Mouse (Mus musculus): ENCODE measurements around the gene Slc29a3. TPM values are rescaled to one million over a fixed set of nuclear protein-coding genes. Genes with fewer than 3 reads are reported as not detected.

Gene Slc29a3
- polyA plus RNA-seq, 1 experiment from 2014 or later = 9.0 TPM

DNA sequence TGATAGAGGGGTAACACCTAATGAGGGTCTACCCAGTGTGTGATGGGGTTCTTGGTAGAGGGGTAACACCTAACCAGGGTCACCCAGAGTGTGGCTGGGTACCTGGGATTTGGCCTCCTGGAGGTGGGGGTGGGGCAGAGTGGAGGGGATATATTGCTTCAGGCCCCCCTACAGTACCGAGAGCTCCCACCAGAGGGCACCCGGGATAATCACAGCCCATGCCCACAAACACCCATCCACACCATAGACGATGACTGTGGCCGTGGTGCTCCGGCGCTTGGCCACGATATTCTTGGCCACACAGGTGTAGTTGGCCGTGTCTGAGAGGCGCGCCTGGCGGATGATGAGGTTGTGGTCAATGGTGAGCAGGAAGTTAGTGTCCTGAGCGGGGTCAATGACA is 25.9 kb upstream of the Slc29a3 start:
- Histone ChIP-seq H3K27ac (replicated peaks; ENCODE audit: low read depth, low read length) (no peak overlapping the region), H3K9ac (ENCODE audit: low read depth, low read length) (no peak overlapping the region), H3K4me3 (ENCODE audit: low read depth, low read length) (no peak overlapping the region), H3K36me3 (ENCODE audit: control insufficient read depth, insufficient read depth, low read length) (0 out of 2 replicates have a peak, but pooled peaks cover 4% of the 10 kb centered on the region), H3K4me1 (ENCODE audit: control insufficient read depth, insufficient read depth, low read length) (no peaks in the 10 kb centered on the region), H3K9me3 (ENCODE audit: control insufficient read depth, low read length) (no peaks in the 10 kb centered on the region), H3K27me3 (replicated peaks; ENCODE audit: control insufficient read depth, insufficient read depth, low read length) (no peaks in the 10 kb centered on the region), H3K4me2 (ENCODE audit: low read depth, low read length) (no peak overlapping the region)
- DNase-seq (ENCODE audit: low spot score) = no peak
- WGBS = 60% methylated on average over 12 of the region's 12 CpGs
- ATAC-seq (ENCODE audit: low read depth) = no peak

DNA sequence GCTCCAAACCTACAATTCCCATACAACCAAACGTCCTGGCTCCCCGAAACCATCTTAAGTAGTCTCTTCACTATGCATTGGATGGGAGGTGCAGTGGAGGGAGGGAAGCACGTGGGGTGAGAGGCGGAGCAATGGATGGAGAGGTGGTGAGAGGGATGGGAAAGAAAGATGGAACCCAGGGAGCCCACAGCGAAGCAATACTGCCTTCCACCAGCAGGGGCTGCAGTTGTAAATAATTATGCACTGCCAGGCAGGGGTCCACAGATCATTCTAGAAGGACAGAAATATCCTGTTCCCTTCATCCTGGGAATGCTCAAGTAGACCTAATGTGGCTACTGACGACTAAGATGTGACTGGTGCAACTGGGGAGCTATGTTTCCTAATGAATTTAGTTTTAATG is 22.9 kb upstream of the Slc29a3 start:
- no peak overlapping the region for H3K4me2 ChIP-seq (ENCODE audit: low read depth, low read length)
- DNase-seq (ENCODE audit: low spot score) (no peak), ATAC-seq (ENCODE audit: low read depth) (no peak)
- 0 out of 2 replicates have a peak, but pooled peaks cover 4% of the 10 kb centered on the region for H3K36me3 ChIP-seq (ENCODE audit: control insufficient read depth, insufficient read depth, low read length)
- no peaks in the 10 kb centered on the region for H3K4me1 ChIP-seq (ENCODE audit: control insufficient read depth, insufficient read depth, low read length)
- H3K9me3 ChIP-seq (ENCODE audit: control insufficient read depth, low read length) = no peaks in the 10 kb centered on the region
- H3K27me3 ChIP-seq (replicated peaks; ENCODE audit: control insufficient read depth, insufficient read depth, low read length) = no peaks in the 10 kb centered on the region
- H3K4me3 ChIP-seq (ENCODE audit: low read depth, low read length) = no peak overlapping the region
- no peak overlapping the region for H3K27ac ChIP-seq (replicated peaks; ENCODE audit: low read depth, low read length)
- 76% methylated on average over 6 of the region's 6 CpGs for WGBS
- no peak overlapping the region for H3K9ac ChIP-seq (ENCODE audit: low read depth, low read length)

DNA sequence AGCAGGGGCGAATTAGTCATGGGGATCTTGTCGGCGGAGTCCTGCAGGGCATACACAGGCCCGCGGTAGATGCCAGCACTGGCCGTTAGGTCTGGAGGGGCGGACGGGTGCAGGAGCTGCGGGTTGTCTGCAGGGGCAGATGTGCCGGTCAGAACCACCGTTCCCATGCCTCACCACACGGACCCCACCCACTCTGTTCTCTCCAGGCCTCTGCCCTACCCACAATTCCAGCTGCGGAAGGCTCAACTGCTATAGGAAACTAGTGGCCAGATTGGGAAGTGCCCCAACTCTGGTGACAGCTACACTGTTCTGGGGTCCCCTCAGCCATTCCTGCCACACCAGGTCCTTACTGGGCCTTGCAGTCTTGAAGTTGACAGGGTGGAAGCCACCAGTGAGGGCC is 22.0 kb upstream of the Slc29a3 start:
- Histone ChIP-seq H3K36me3 (ENCODE audit: control insufficient read depth, insufficient read depth, low read length) (0 out of 2 replicates have a peak, but pooled peaks cover 4% of the 10 kb centered on the region), H3K9me3 (ENCODE audit: control insufficient read depth, low read length) (no peaks in the 10 kb centered on the region), H3K4me3 (ENCODE audit: low read depth, low read length) (no peak overlapping the region), H3K27me3 (replicated peaks; ENCODE audit: control insufficient read depth, insufficient read depth, low read length) (no peaks in the 10 kb centered on the region), H3K4me2 (ENCODE audit: low read depth, low read length) (no peak overlapping the region), H3K4me1 (ENCODE audit: control insufficient read depth, insufficient read depth, low read length) (no peaks in the 10 kb centered on the region), H3K9ac (ENCODE audit: low read depth, low read length) (no peak overlapping the region), H3K27ac (replicated peaks; ENCODE audit: low read depth, low read length) (no peak overlapping the region)
- no peak for ATAC-seq (ENCODE audit: low read depth)
- WGBS = 94% methylated on average over 12 of the region's 13 CpGs
- no peak for DNase-seq (ENCODE audit: low spot score)

DNA sequence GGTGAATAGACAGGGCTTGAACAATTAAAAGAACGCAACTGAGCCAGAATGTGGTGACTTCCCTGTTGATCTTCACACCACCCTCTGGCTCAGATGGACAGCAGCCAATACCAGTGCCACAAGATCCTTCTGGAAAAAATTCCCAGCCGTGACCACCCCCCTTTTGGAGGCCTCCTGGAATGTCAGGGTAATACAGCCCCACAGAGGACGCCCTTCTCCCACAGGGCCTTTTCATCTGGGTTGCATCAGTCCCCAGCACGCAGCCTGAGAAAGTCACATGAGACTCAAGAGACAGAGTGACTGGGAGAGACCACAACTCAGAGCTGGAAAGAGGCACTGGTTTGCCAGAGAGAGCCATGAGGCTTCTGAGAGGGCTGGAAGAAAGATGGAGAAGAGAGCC is 18.3 kb upstream of the Slc29a3 start:
- Histone ChIP-seq H3K4me2 (ENCODE audit: low read depth, low read length) (no peak overlapping the region), H3K4me1 (ENCODE audit: control insufficient read depth, insufficient read depth, low read length) (no peaks in the 10 kb centered on the region), H3K27ac (replicated peaks; ENCODE audit: low read depth, low read length) (no peak overlapping the region), H3K4me3 (ENCODE audit: low read depth, low read length) (no peak overlapping the region), H3K9me3 (ENCODE audit: control insufficient read depth, low read length) (no peaks in the 10 kb centered on the region), H3K27me3 (replicated peaks; ENCODE audit: control insufficient read depth, insufficient read depth, low read length) (no peaks in the 10 kb centered on the region), H3K36me3 (ENCODE audit: control insufficient read depth, insufficient read depth, low read length) (0 out of 2 replicates have a peak, but pooled peaks cover 4% of the 10 kb centered on the region), H3K9ac (ENCODE audit: low read depth, low read length) (no peak overlapping the region)
- WGBS = 36% methylated on average over 4 of the region's 4 CpGs
- no peak for DNase-seq (ENCODE audit: low spot score)
- ATAC-seq (ENCODE audit: low read depth) = no peak

DNA sequence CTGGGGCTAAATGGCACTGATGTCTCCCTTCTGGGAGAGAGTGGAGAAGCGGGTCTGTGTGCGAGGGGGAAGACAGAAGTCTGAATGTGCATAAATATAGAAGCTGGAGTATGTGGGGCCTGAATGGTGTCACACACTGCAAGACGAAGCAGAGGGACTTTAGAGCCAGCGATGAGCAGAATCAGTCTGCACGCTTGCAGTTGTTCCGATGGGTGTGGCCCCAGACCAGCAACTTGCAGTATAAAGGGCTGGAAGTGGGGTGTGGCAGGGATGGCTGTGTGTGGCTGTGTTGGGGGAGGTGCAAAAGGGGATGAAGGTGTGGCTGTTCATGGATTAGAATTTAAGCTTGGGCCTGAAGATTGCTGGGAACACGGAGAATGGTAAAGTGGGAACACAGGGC is 16.0 kb upstream of the Slc29a3 start:
- WGBS = 83% methylated on average over 7 of the region's 7 CpGs
- H3K36me3 ChIP-seq (ENCODE audit: control insufficient read depth, insufficient read depth, low read length) = no peaks in the 10 kb centered on the region
- no peak overlapping the region for H3K9ac ChIP-seq (ENCODE audit: low read depth, low read length)

DNA sequence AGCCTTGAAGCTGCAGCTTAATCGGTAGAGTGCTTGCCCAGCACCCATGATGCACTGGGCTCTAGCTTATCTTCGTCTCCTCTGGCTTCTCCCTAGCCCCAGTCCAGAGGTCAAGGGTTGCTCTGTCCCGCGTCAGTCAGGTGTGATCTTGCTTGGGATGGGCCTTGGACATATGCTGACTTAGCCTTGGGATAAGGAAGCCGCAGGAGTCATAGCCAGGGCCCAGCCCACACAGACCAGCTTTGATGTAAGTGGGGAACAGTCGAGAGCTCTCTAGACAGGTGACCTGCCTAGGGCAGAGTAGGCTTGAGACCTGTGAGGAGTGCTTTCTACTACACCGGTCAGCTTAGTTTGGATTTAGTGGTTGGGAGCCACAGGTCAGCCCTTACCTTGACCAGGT is 14.8 kb upstream of the Slc29a3 start:
- H3K4me3 ChIP-seq (ENCODE audit: low read depth, low read length) = no peak overlapping the region
- 86% methylated on average over 7 of the region's 7 CpGs for WGBS
- H3K27me3 ChIP-seq (replicated peaks; ENCODE audit: control insufficient read depth, insufficient read depth, low read length) = no peaks in the 10 kb centered on the region
- ATAC-seq (ENCODE audit: low read depth) = 0 out of 2 replicates have a peak, but pooled peaks have one; percentile 5
- H3K36me3 ChIP-seq (ENCODE audit: control insufficient read depth, insufficient read depth, low read length) = no peaks in the 10 kb centered on the region
- H3K4me1 ChIP-seq (ENCODE audit: control insufficient read depth, insufficient read depth, low read length) = no peaks in the 10 kb centered on the region
- no peaks in the 10 kb centered on the region for H3K9me3 ChIP-seq (ENCODE audit: control insufficient read depth, low read length)
- DNase-seq (ENCODE audit: low spot score) = no peak
- no peak overlapping the region for H3K9ac ChIP-seq (ENCODE audit: low read depth, low read length)
- no peak overlapping the region for H3K4me2 ChIP-seq (ENCODE audit: low read depth, low read length)
- no peak overlapping the region for H3K27ac ChIP-seq (replicated peaks; ENCODE audit: low read depth, low read length)

More for the DNA sequence above, 16.0 kb upstream of the Slc29a3 start:
- Histone ChIP-seq H3K9me3 (ENCODE audit: control insufficient read depth, low read length) (no peaks in the 10 kb centered on the region), H3K27ac (replicated peaks; ENCODE audit: low read depth, low read length) (no peak overlapping the region), H3K4me2 (ENCODE audit: low read depth, low read length) (no peak overlapping the region), H3K4me3 (ENCODE audit: low read depth, low read length) (no peak overlapping the region), H3K27me3 (replicated peaks; ENCODE audit: control insufficient read depth, insufficient read depth, low read length) (no peaks in the 10 kb centered on the region), H3K4me1 (ENCODE audit: control insufficient read depth, insufficient read depth, low read length) (no peaks in the 10 kb centered on the region)
- ATAC-seq (ENCODE audit: low read depth) (no peak), DNase-seq (ENCODE audit: low spot score) (no peak)

DNA sequence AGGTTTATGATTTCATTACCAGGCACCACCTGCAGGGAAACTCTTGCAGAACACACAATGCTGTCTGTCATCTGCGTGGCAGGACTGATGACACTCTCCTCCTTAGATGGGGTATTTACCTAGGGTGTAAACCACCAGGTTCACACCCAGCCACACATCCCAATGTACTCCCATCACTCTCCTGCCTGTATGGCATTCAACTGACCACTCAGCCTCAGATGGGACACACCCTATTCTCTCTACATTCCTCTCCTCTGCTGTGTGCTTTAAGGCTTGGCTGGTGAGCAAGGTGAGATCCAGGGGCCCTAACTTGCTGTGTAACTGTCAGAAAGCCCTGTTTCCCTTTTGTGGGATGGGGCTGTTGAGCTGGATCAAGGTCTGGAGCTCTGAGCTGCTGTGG is 9.5 kb upstream of the Slc29a3 start:
- DNase-seq (ENCODE audit: low spot score) (no peak), ATAC-seq (ENCODE audit: low read depth) (no peak)
- no peaks in the 10 kb centered on the region for H3K4me1 ChIP-seq (ENCODE audit: control insufficient read depth, insufficient read depth, low read length)
- no peaks in the 10 kb centered on the region for H3K36me3 ChIP-seq (ENCODE audit: control insufficient read depth, insufficient read depth, low read length)
- H3K27ac ChIP-seq (replicated peaks; ENCODE audit: low read depth, low read length) = no peak overlapping the region
- no peaks in the 10 kb centered on the region for H3K27me3 ChIP-seq (replicated peaks; ENCODE audit: control insufficient read depth, insufficient read depth, low read length)
- H3K9me3 ChIP-seq (ENCODE audit: control insufficient read depth, low read length) = no peaks in the 10 kb centered on the region
- no peak overlapping the region for H3K4me2 ChIP-seq (ENCODE audit: low read depth, low read length)
- no peak overlapping the region for H3K4me3 ChIP-seq (ENCODE audit: low read depth, low read length)
- 93% methylated on average over 1 of the region's 1 CpGs for WGBS
- H3K9ac ChIP-seq (ENCODE audit: low read depth, low read length) = no peak overlapping the region

DNA sequence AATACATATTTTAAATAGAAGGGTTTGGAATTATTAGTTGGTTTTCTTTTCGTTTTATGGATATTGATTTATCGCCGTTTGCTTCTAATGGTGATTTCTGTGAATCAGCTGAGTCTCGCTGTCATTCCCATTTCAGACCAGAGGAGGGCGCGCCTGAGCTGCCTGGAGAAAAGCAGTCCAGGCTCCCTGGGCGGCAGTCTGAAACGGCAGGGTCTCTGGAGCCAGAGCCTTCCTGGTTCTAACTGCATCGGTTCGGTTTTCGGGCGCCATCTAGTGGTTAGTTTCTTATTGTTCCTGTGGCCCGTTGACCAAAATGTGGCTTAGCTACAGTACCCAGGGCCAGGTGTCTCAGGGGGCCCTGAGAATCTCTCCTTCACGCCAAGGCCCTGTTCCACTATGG is 7.8 kb upstream of the Slc29a3 start:
- ATAC-seq (ENCODE audit: low read depth) (peak; percentile 88), DNase-seq (ENCODE audit: low spot score) (peak; percentile 97)
- Histone ChIP-seq H3K27me3 (replicated peaks; ENCODE audit: control insufficient read depth, insufficient read depth, low read length) (no peaks in the 10 kb centered on the region), H3K27ac (replicated peaks; ENCODE audit: low read depth, low read length) (no peak overlapping the region), H3K4me2 (ENCODE audit: low read depth, low read length) (no peak overlapping the region), H3K9me3 (ENCODE audit: control insufficient read depth, low read length) (no peaks in the 10 kb centered on the region), H3K4me1 (ENCODE audit: control insufficient read depth, insufficient read depth, low read length) (no peaks in the 10 kb centered on the region), H3K9ac (ENCODE audit: low read depth, low read length) (no peak overlapping the region), H3K4me3 (ENCODE audit: low read depth, low read length) (no peak overlapping the region), H3K36me3 (ENCODE audit: control insufficient read depth, insufficient read depth, low read length) (no peaks in the 10 kb centered on the region)
- 4% methylated on average over 14 of the region's 14 CpGs for WGBS

DNA sequence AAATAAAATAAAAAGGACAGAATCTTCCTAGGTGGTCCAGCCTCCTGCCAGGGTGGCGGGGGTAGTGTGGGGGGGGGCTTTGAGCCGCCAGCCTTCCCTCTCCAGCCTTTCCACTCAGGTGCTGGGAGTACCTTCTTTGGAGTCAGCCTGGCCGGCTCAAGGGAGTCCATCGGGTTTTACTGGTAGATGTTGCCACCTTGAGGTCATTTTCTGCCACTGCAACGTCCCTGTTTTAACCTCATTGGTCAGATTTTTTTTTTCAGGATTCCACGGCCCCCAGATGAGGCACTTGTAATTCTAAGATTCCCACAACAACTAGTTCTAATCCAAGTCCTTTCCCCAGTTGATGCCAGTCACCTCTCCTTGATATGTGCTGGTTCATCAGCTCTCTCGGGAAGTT is 4.4 kb upstream of the Slc29a3 start:
- Histone ChIP-seq H3K27me3 (replicated peaks; ENCODE audit: control insufficient read depth, insufficient read depth, low read length) (no peaks in the 10 kb centered on the region), H3K9ac (ENCODE audit: low read depth, low read length) (no peak overlapping the region), H3K9me3 (ENCODE audit: control insufficient read depth, low read length) (no peaks in the 10 kb centered on the region), H3K27ac (replicated peaks; ENCODE audit: low read depth, low read length) (no peak overlapping the region), H3K4me1 (ENCODE audit: control insufficient read depth, insufficient read depth, low read length) (peaks cover 4% of the 10 kb centered on the region; the same call in 1 of the 2 replicates), H3K4me3 (ENCODE audit: low read depth, low read length) (no peak overlapping the region), H3K36me3 (ENCODE audit: control insufficient read depth, insufficient read depth, low read length) (no peaks in the 10 kb centered on the region), H3K4me2 (ENCODE audit: low read depth, low read length) (no peak overlapping the region)
- 9% methylated on average over 7 of the region's 7 CpGs for WGBS
- ATAC-seq (ENCODE audit: low read depth) = no peak
- DNase-seq (ENCODE audit: low spot score) = peak; percentile 77

All from embryonic facial prominence, embryonic 14.5 days (tissue).